Comparison of ENCODE assay signal across 1 mouse cellular context in the genomic region with DNA sequence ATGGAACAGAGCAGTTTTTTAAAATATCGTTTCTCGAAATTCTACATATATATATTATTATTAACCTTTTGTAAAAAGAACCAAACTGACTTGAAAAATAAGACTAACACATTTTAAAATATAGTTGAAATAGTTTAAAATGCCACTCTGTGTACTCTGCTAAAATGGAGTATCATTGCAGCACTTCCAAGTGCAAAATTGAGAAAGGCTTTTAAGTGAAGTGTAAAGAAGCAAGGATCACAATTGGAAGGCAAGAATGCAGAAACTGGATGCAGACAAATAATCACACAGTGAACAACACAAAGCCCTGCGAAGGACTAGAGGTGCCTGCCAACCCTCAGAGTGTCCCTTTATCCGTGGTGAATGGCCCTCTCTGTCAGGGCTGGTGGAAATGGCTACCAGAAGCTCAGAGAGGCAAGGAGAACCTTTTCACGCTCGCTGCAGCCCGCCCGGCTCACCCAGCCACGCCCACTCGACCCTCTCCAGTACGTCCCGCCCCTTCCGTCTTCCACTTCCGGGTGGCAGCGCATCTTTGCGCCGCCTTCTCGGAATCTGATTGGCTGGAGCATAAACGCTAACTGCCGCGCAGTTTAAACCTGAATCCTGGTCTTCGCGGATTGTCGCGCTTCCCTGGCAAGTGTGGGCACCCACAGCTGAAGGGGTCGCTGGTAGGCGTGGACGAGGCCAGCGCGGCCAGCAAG.
TF ChIP-seq lines count a peak whose summit lies in the region.

A gene (plus strand): TSS at position 540 of the 701 bp plus-strand sequence.

TF ChIP-seq in CH12.LX, 34 proteins besides CTCF, POLR2A, EP300 and RAD21 (continued from another document):
- no peak for TF ChIP-seq UBTF (IDR thresholded peaks at IDR 0.05; ENCODE audit: low read depth, low read length)
- TF ChIP-seq MXI1 (IDR thresholded peaks at IDR 0.05; ENCODE audit: low read depth, low read length): peak; percentile 71
- peak; percentile 40; the same call in 1 of the 2 replicates for TF ChIP-seq MYC (IDR thresholded peaks at IDR 0.05; ENCODE audit: low read depth, low read length)
- peak; percentile 78; the same call in 1 of the 2 replicates for TF ChIP-seq TBP (conservative IDR thresholded peaks at IDR 0.05; ENCODE audit: low read depth, low read length)
